Mouse (Mus musculus) liver, embryonic 12.5 days (tissue): Measurements from ENCODE around the gene Arhgef40. TPM values are rescaled to one million over a fixed set of nuclear protein-coding genes. Genes with fewer than 3 reads are reported as not detected.
A peak's percentile ranks its signal among the peaks of the same experiment; 100 is the strongest.

ENCODE experiments used
- ATAC-seq: fragments of 200-750 bp; cut with Nextera tagmentation; 2 replicates; pipeline ENCODE4 v1.8.0; 2017; ENCODE audit warnings: moderate number of reproducible peaks, mild to moderate bottlenecking, moderate library complexity
- H3K27ac ChIP-seq: fragments of 300-500 bp; sonication (generic); 2 replicates; pipeline ENCODE4 v1.5.1; 2016; ENCODE audit warnings: mild to moderate bottlenecking
- H3K27me3 ChIP-seq: fragments of 300-500 bp; sonication (generic); replicated peaks from 2 replicates; pipeline ENCODE4 v1.6.1; 2016; ENCODE audit warnings: mild to moderate bottlenecking, moderate library complexity
- H3K36me3 ChIP-seq: fragments of 300-500 bp; sonication (generic); 2 replicates; pipeline ENCODE4 v1.6.1; 2016; ENCODE audit warnings: mild to moderate bottlenecking, moderate library complexity
- H3K4me1 ChIP-seq: fragments of 300-500 bp; sonication (generic); 2 replicates; pipeline ENCODE4 v1.6.1; 2016
- H3K4me2 ChIP-seq: fragments of 300-500 bp; sonication (generic); 2 replicates; pipeline ENCODE4 v1.6.1; 2016; ENCODE audit warnings: mild to moderate bottlenecking, moderate library complexity
- H3K4me3 ChIP-seq: fragments of 300-500 bp; sonication (generic); 2 replicates; pipeline ENCODE4 v1.5.1; 2016; ENCODE audit warnings: mild to moderate bottlenecking, moderate library complexity
- H3K9ac ChIP-seq: fragments of 300-500 bp; sonication (generic); 2 replicates; pipeline ENCODE4 v1.6.1; 2016; ENCODE audit warnings: mild to moderate bottlenecking, moderate library complexity
- H3K9me3 ChIP-seq: fragments of 300-500 bp; sonication (generic); replicated peaks from 2 replicates; pipeline ENCODE4 v1.6.1; 2016; ENCODE audit warnings: mild to moderate bottlenecking, moderate library complexity
- WGBS: fragments of 180-500 bp; shearing (Covaris S2); methylation state at CpG from one replicate; pipeline ENCODE4 v1.1.7; 2016; ENCODE audit not compliant: insufficient replicate concordance; 5-methylcytosine and 5-hydroxymethylcytosine counted together
- polyA plus RNA-seq: library from polyadenylated mRNA; unstranded; fragments of >200 nt; fragmentation: Nextera tagmentation; extraction: Ambion mirVana; gene quantifications from 2 replicates; pipeline ENCODE4 v1.2.1, GENCODE M21; 2016

Gene Arhgef40
- polyA plus RNA-seq, 1 experiment from 2014 or later = 34.8 TPM

- peaks cover 66% of the 10 kb centered on the region for H3K4me1 ChIP-seq
- H3K4me2 ChIP-seq = peak overlapping the region; percentile 98
- H3K9me3 ChIP-seq = no peaks in the 10 kb centered on the region
- peak overlapping the region; percentile 79 for H3K9ac ChIP-seq
- peak overlapping the region; percentile 90 for H3K27ac ChIP-seq
- H3K4me3 ChIP-seq = peak overlapping the region; percentile 71
- H3K36me3 ChIP-seq = peaks cover 32% of the 10 kb centered on the region
- 2% methylated on average over 27 of the region's 27 CpGs for WGBS
- peak; percentile 48 for ATAC-seq
- peaks cover 15% of the 10 kb centered on the region; the same call in 1 of the 2 replicates for H3K27me3 ChIP-seq
Observed at GRCm38 (mm10) chr14:51985301-51986152, 1.0 kb downstream of the Arhgef40 start.

- Histone ChIP-seq H3K36me3 (peaks cover 38% of the 10 kb centered on the region), H3K4me3 (peak overlapping the region; percentile 71), H3K4me2 (peak overlapping the region; percentile 98), H3K9me3 (no peaks in the 10 kb centered on the region), H3K27ac (peak overlapping the region; percentile 90), H3K9ac (peak overlapping the region; percentile 79), H3K27me3 (peaks cover 13% of the 10 kb centered on the region; the same call in 1 of the 2 replicates), H3K4me1 (peaks cover 66% of the 10 kb centered on the region)
- ATAC-seq = peak; percentile 75
- WGBS = 2% methylated on average over 7 of the region's 7 CpGs
Observed at GRCm38 (mm10) chr14:51986153-51986505, 1.6 kb downstream of the Arhgef40 start.

GRCm38 (mm10) chr14:51987177-51987576, 2.7 kb downstream of the Arhgef40 start:
- H3K36me3 ChIP-seq = peaks cover 48% of the 10 kb centered on the region
- H3K9ac ChIP-seq = peak overlapping the region; percentile 79
- no peaks in the 10 kb centered on the region for H3K9me3 ChIP-seq
- peak overlapping the region; percentile 90 for H3K27ac ChIP-seq
- peaks cover 11% of the 10 kb centered on the region; the same call in 1 of the 2 replicates for H3K27me3 ChIP-seq
- H3K4me1 ChIP-seq = peaks cover 66% of the 10 kb centered on the region
- 57% methylated on average over 6 of the region's 6 CpGs for WGBS
- H3K4me2 ChIP-seq = peak overlapping the region; percentile 98
- peak overlapping the region; percentile 71; the same call in 1 of the 2 replicates for H3K4me3 ChIP-seq
- ATAC-seq = peak; percentile 69

GRCm38 (mm10) chr14:51988731-51989130, 4.2 kb downstream of the Arhgef40 start:
- Histone ChIP-seq H3K9ac (no peak overlapping the region), H3K4me1 (peaks cover 61% of the 10 kb centered on the region), H3K4me3 (no peak overlapping the region), H3K36me3 (peaks cover 59% of the 10 kb centered on the region), H3K27ac (no peak overlapping the region), H3K27me3 (peaks cover 8% of the 10 kb centered on the region; the same call in 1 of the 2 replicates), H3K4me2 (peak overlapping the region; percentile 31; the same call in 1 of the 2 replicates), H3K9me3 (no peaks in the 10 kb centered on the region)
- no peak for ATAC-seq
- 75% methylated on average over 12 of the region's 12 CpGs for WGBS

- H3K9me3 ChIP-seq = no peaks in the 10 kb centered on the region
- peak overlapping the region; percentile 31 for H3K4me2 ChIP-seq
- H3K27me3 ChIP-seq = peaks cover 8% of the 10 kb centered on the region; the same call in 1 of the 2 replicates
- peaks cover 59% of the 10 kb centered on the region for H3K4me1 ChIP-seq
- no peak overlapping the region for H3K4me3 ChIP-seq
- ATAC-seq = no peak
- H3K27ac ChIP-seq = no peak overlapping the region
- H3K36me3 ChIP-seq = peaks cover 66% of the 10 kb centered on the region
- 42% methylated on average over 12 of the region's 12 CpGs for WGBS
- H3K9ac ChIP-seq = no peak overlapping the region
Observed at GRCm38 (mm10) chr14:51989461-51989970, 5.0 kb downstream of the Arhgef40 start.

GRCm38 (mm10) chr14:51994453-51994852, 9.9 kb downstream of the Arhgef40 start:
- Histone ChIP-seq H3K27me3 (no peaks in the 10 kb centered on the region), H3K9ac (no peak overlapping the region), H3K36me3 (peaks cover 91% of the 10 kb centered on the region), H3K4me2 (no peak overlapping the region), H3K4me3 (no peak overlapping the region), H3K4me1 (peaks cover 22% of the 10 kb centered on the region), H3K27ac (no peak overlapping the region), H3K9me3 (no peaks in the 10 kb centered on the region)
- 76% methylated on average over 4 of the region's 4 CpGs for WGBS
- ATAC-seq = no peak

- Histone ChIP-seq H3K4me2 (no peak overlapping the region), H3K27ac (no peak overlapping the region), H3K4me3 (no peak overlapping the region), H3K27me3 (no peaks in the 10 kb centered on the region), H3K4me1 (peaks cover 17% of the 10 kb centered on the region), H3K36me3 (peaks cover 91% of the 10 kb centered on the region), H3K9me3 (no peaks in the 10 kb centered on the region), H3K9ac (no peak overlapping the region)
- WGBS = 46% methylated on average over 12 of the region's 12 CpGs
- ATAC-seq = no peak
Observed at GRCm38 (mm10) chr14:51995219-51995871, 10.8 kb downstream of the Arhgef40 start.

GRCm38 (mm10) chr14:51996231-51996841, 11.8 kb downstream of the Arhgef40 start:
- Histone ChIP-seq H3K9ac (no peak overlapping the region), H3K9me3 (no peaks in the 10 kb centered on the region), H3K4me3 (no peak overlapping the region), H3K4me2 (no peak overlapping the region), H3K27me3 (no peaks in the 10 kb centered on the region), H3K27ac (no peak overlapping the region), H3K4me1 (peaks cover 17% of the 10 kb centered on the region), H3K36me3 (peaks cover 88% of the 10 kb centered on the region)
- WGBS = 84% methylated on average over 13 of the region's 13 CpGs
- no peak for ATAC-seq

GRCm38 (mm10) chr14:51996866-51997265, 12.3 kb downstream of the Arhgef40 start:
- Histone ChIP-seq H3K27ac (no peak overlapping the region), H3K27me3 (no peaks in the 10 kb centered on the region), H3K4me3 (no peak overlapping the region), H3K4me1 (peaks cover 17% of the 10 kb centered on the region), H3K4me2 (no peak overlapping the region), H3K36me3 (peaks cover 85% of the 10 kb centered on the region), H3K9me3 (no peaks in the 10 kb centered on the region), H3K9ac (no peak overlapping the region)
- WGBS = 71% methylated on average over 17 of the region's 17 CpGs
- ATAC-seq = no peak

- Histone ChIP-seq H3K36me3 (peaks cover 85% of the 10 kb centered on the region), H3K9me3 (no peaks in the 10 kb centered on the region), H3K4me2 (no peak overlapping the region), H3K27ac (no peak overlapping the region), H3K9ac (no peak overlapping the region), H3K4me3 (no peak overlapping the region), H3K4me1 (peaks cover 17% of the 10 kb centered on the region), H3K27me3 (no peaks in the 10 kb centered on the region)
- 87% methylated on average over 14 of the region's 14 CpGs for WGBS
- no peak for ATAC-seq
Observed at GRCm38 (mm10) chr14:51997483-51997882, 13.0 kb downstream of the Arhgef40 start.

GRCm38 (mm10) chr14:52003981-52004495, 19.5 kb downstream of the Arhgef40 start:
- Histone ChIP-seq H3K9ac (no peak overlapping the region), H3K9me3 (no peaks in the 10 kb centered on the region), H3K36me3 (peaks cover 87% of the 10 kb centered on the region), H3K4me2 (no peak overlapping the region), H3K27me3 (no peaks in the 10 kb centered on the region), H3K4me3 (no peak overlapping the region), H3K4me1 (peaks cover 9% of the 10 kb centered on the region), H3K27ac (no peak overlapping the region)
- ATAC-seq = no peak
- 57% methylated on average over 16 of the region's 16 CpGs for WGBS
